Mouse (Mus musculus) kidney, postnatal 0 days (tissue): ENCODE results near the gene Nkain4. TPM values are rescaled to one million over a fixed set of nuclear protein-coding genes. Genes with fewer than 3 reads are reported as not detected.

ENCODE experiments used
- ATAC-seq: fragments of 200-750 bp; cut with Nextera tagmentation; replicated peaks from 2 replicates; pipeline ENCODE4 v1.8.0; 2017; ENCODE audit warnings: low read depth, moderate number of reproducible peaks, moderate TSS enrichment, moderate library complexity; ENCODE audit not compliant: low FRiP score
- DNase-seq: peaks from one replicate; pipeline ENCODE4 v3.0.0-alpha.2; 2016; ENCODE audit warnings: low spot score
- H3K27ac ChIP-seq: fragments of 300-500 bp; sonication (generic); 2 replicates; pipeline ENCODE4 v1.5.1; 2014; ENCODE audit warnings: mild to moderate bottlenecking
- H3K27me3 ChIP-seq: fragments of 300-500 bp; sonication (generic); 2 replicates; pipeline ENCODE4 v1.6.1; 2014; ENCODE audit warnings: low read length, mixed read lengths; ENCODE audit not compliant: insufficient read depth
- H3K36me3 ChIP-seq: fragments of 300-500 bp; sonication (generic); 2 replicates; pipeline ENCODE4 v1.6.1; 2014; ENCODE audit warnings: low read length, mixed read lengths; ENCODE audit not compliant: insufficient read depth
- H3K4me1 ChIP-seq: fragments of 300-500 bp; sonication (generic); replicated peaks from 2 replicates; pipeline ENCODE4 v1.6.1; 2014; ENCODE audit warnings: antibody characterized with exemption, low read length, mixed read lengths; ENCODE audit not compliant: insufficient read depth
- H3K4me2 ChIP-seq: fragments of 300-500 bp; sonication (generic); 2 replicates; pipeline ENCODE4 v1.6.1; 2014; ENCODE audit warnings: mild to moderate bottlenecking, low read length, moderate library complexity, mixed read lengths
- H3K4me3 ChIP-seq: fragments of 300-500 bp; sonication (generic); replicated peaks from 2 replicates; pipeline ENCODE4 v1.5.1; 2014; ENCODE audit warnings: low read depth, low read length
- H3K9ac ChIP-seq: fragments of 300-500 bp; sonication (generic); 2 replicates; pipeline ENCODE4 v1.6.1; 2014; ENCODE audit warnings: low read depth, low read length
- H3K9me3 ChIP-seq: fragments of 300-500 bp; sonication (generic); replicated peaks from 2 replicates; pipeline ENCODE4 v1.6.1; 2016; ENCODE audit warnings: low read length, inconsistent platforms, mixed read lengths
- CTCF ChIP-seq: IDR thresholded peaks from 2 replicates; pipeline ENCODE4 v1.5.1; 2016; ENCODE audit warnings: antibody characterized with exemption, low read depth, mild to moderate bottlenecking, moderate library complexity
- WGBS: fragments of 180-500 bp; shearing (Covaris S2); extraction: QIAGEN DNeasy Blood & Tissue Kit; methylation state at CpG from one replicate; pipeline ENCODE4 v1.1.7; 2014; 5-methylcytosine and 5-hydroxymethylcytosine counted together
- polyA plus RNA-seq: library from polyadenylated mRNA; unstranded; fragments of >200 nt; fragmentation: Nextera tagmentation; extraction: Ambion mirVana; gene quantifications from 2 replicates; pipeline ENCODE4 v1.2.1, GENCODE M21; 2015

The Nkain4 gene
- polyA plus RNA-seq, 1 experiment from 2014 or later, result 24.1 TPM

- Histone ChIP-seq H3K9ac (no peak overlapping the region), H3K36me3 (no peaks in the 10 kb centered on the region), H3K4me1 (no peaks in the 10 kb centered on the region), H3K9me3 (no peaks in the 10 kb centered on the region), H3K27me3 (no peaks in the 10 kb centered on the region), H3K27ac (no peak overlapping the region), H3K4me2 (no peak overlapping the region), H3K4me3 (no peak overlapping the region)
- no peak for TF ChIP-seq CTCF
- WGBS, result 82% methylated on average over 1 of the region's 1 CpGs
- no peak for ATAC-seq
- DNase-seq, result no peak
Measured at GRCm38 (mm10) chr2:180988948-180989347, 34.4 kb upstream of the Nkain4 start.

GRCm38 (mm10) chr2:180988347-180988913 lies 33.9 kb upstream of the Nkain4 start:
- Histone ChIP-seq H3K9ac (no peak overlapping the region), H3K4me2 (no peak overlapping the region), H3K9me3 (no peaks in the 10 kb centered on the region), H3K36me3 (0 out of 2 replicates have a peak, but pooled peaks cover 2% of the 10 kb centered on the region), H3K27me3 (no peaks in the 10 kb centered on the region), H3K4me1 (no peaks in the 10 kb centered on the region), H3K27ac (no peak overlapping the region), H3K4me3 (no peak overlapping the region)
- ATAC-seq (no peak; the same call in 1 of the 2 replicates), DNase-seq (no peak)
- peak; percentile 15; the same call in 1 of the 2 replicates for TF ChIP-seq CTCF
- 69% methylated on average over 3 of the region's 3 CpGs for WGBS

- 0 out of 2 replicates have a peak, but pooled peaks cover 8% of the 10 kb centered on the region for H3K36me3 ChIP-seq
- no peak overlapping the region for H3K4me2 ChIP-seq
- H3K27me3 ChIP-seq, result no peaks in the 10 kb centered on the region
- H3K4me1 ChIP-seq, result no peaks in the 10 kb centered on the region
- no peaks in the 10 kb centered on the region for H3K9me3 ChIP-seq
- no peak overlapping the region for H3K27ac ChIP-seq
- H3K4me3 ChIP-seq, result no peak overlapping the region
- 77% methylated on average over 5 of the region's 5 CpGs for WGBS
- no peak for TF ChIP-seq CTCF
- no peak overlapping the region for H3K9ac ChIP-seq
- ATAC-seq, result no peak
- DNase-seq, result no peak
Measured at GRCm38 (mm10) chr2:180987432-180988030, 33.0 kb upstream of the Nkain4 start.

- H3K4me1 ChIP-seq, result no peaks in the 10 kb centered on the region
- DNase-seq (no peak), ATAC-seq (no peak)
- no peak overlapping the region for H3K4me2 ChIP-seq
- no peak for TF ChIP-seq CTCF
- no peak overlapping the region for H3K4me3 ChIP-seq
- no peak overlapping the region for H3K9ac ChIP-seq
- no peak overlapping the region for H3K27ac ChIP-seq
- 67% methylated on average over 1 of the region's 1 CpGs for WGBS
- no peaks in the 10 kb centered on the region for H3K9me3 ChIP-seq
- H3K27me3 ChIP-seq, result no peaks in the 10 kb centered on the region
- peaks cover 13% of the 10 kb centered on the region; the same call in 1 of the 2 replicates for H3K36me3 ChIP-seq
Measured at GRCm38 (mm10) chr2:180987001-180987400, 32.5 kb upstream of the Nkain4 start.

- Histone ChIP-seq H3K9ac (no peak within 1 kb of the TSS), H3K27ac (no peak within 1 kb of the TSS), H3K4me3 (no peak within 1 kb of the TSS), H3K27me3 (no peaks in the 10 kb centered on the region), H3K4me2 (no peak within 1 kb of the TSS), H3K4me1 (no peaks in the 10 kb centered on the region), H3K36me3 (peaks cover 18% of the 10 kb centered on the region; the same call in 1 of the 2 replicates), H3K9me3 (no peaks in the 10 kb centered on the region)
- ATAC-seq (no peak), DNase-seq (no peak)
- TF ChIP-seq CTCF, result no peak
- 56% methylated on average over 2 of the region's 2 CpGs for WGBS
Measured at GRCm38 (mm10) chr2:180986449-180986848, 31.9 kb upstream of the Nkain4 start, which contains the start of gene Col20a1. Gene Col20a1 (plus strand): TSS chr2:180986535.

- 79% methylated on average over 2 of the region's 2 CpGs for WGBS
- no peak overlapping the region for H3K4me2 ChIP-seq
- ATAC-seq, result no peak
Measured at GRCm38 (mm10) chr2:180985635-180986034, 31.1 kb upstream of the Nkain4 start.

More at GRCm38 (mm10) chr2:180985635-180986034, 31.1 kb upstream of the Nkain4 start:
- peaks cover 26% of the 10 kb centered on the region; the same call in 1 of the 2 replicates for H3K36me3 ChIP-seq
- TF ChIP-seq CTCF, result no peak
- no peaks in the 10 kb centered on the region for H3K9me3 ChIP-seq
- no peak overlapping the region for H3K4me3 ChIP-seq
- H3K27ac ChIP-seq, result no peak overlapping the region
- no peaks in the 10 kb centered on the region for H3K27me3 ChIP-seq
- no peak overlapping the region for H3K9ac ChIP-seq
- no peaks in the 10 kb centered on the region for H3K4me1 ChIP-seq
- no peak for DNase-seq
